Comparison of ENCODE assay signal across 17 mouse cellular contexts in genomic region chr11:72324431-72324830, GRCm38 (mm10). TPM values are rescaled to one million over a fixed set of nuclear protein-coding genes. Genes with fewer than 3 reads are reported as not detected.
DNase-seq lines count a peak whose midpoint lies in the region; ATAC-seq and TF ChIP-seq lines count a peak whose summit lies in the region.
"Had no signal": no experiment of that assay in that cellular context is flagged by ENCODE, and none has a peak within 500 bp of the region (broad histone marks: within the 10 kb centered on the region; RNA-seq: fewer than 3 reads in every experiment).

No protein-coding gene starts in this region.

- H3K4me1 ChIP-seq in liver, postnatal 0 days (ENCODE audit: insufficient read depth), result no peaks in the 10 kb centered on the region
- no peaks in the 10 kb centered on the region for H3K4me1 ChIP-seq in embryonic fibroblast, embryonic 13.5 days (ENCODE audit: control insufficient read depth, insufficient read depth, low read length)
- H3K4me1 ChIP-seq in forebrain, embryonic 16.5 days (replicated peaks; ENCODE audit: control insufficient read depth, insufficient read depth, low read length), result no peaks in the 10 kb centered on the region
- H3K4me1 ChIP-seq: forebrain, embryonic 15.5 days; hindbrain, embryonic 15.5 days had no signal

- H3K27me3 ChIP-seq in liver, postnatal 0 days (ENCODE audit: insufficient read depth, low read length), result no peaks in the 10 kb centered on the region
- no peaks in the 10 kb centered on the region for H3K27me3 ChIP-seq in forebrain, embryonic 16.5 days (replicated peaks; ENCODE audit: control insufficient read depth, insufficient read depth, low read length)
- H3K27me3 ChIP-seq: forebrain, embryonic 15.5 days; hindbrain, embryonic 15.5 days had no signal

- H3K36me3 ChIP-seq in liver, postnatal 0 days (replicated peaks; ENCODE audit: insufficient read depth, low read length), result no peaks in the 10 kb centered on the region
- H3K36me3 ChIP-seq in forebrain, embryonic 16.5 days (ENCODE audit: control insufficient read depth, insufficient read depth), result no peaks in the 10 kb centered on the region
- H3K36me3 ChIP-seq: forebrain, embryonic 15.5 days; hindbrain, embryonic 15.5 days had no signal

- TF ChIP-seq CTCF in liver, postnatal 0 days (IDR thresholded peaks at IDR 0.05; ENCODE audit: low read depth), result peak; percentile 52
- TF ChIP-seq CTCF in embryonic fibroblast, embryonic 13.5 days (IDR thresholded peaks at IDR 0.05; ENCODE audit: borderline replicate concordance, insufficient read depth, low read length), result 0 out of 2 replicates have a peak, but pooled peaks have one; percentile 21

- no peak overlapping the region for H3K4me2 ChIP-seq in liver, postnatal 0 days (ENCODE audit: low read depth, low read length)
- H3K4me2 ChIP-seq in forebrain, embryonic 16.5 days (ENCODE audit: low read length), result no peak overlapping the region
- H3K4me2 ChIP-seq: forebrain, embryonic 15.5 days; hindbrain, embryonic 15.5 days had no signal

- H3K4me3 ChIP-seq in liver, postnatal 0 days (ENCODE audit: low read depth, low read length), result no peak overlapping the region
- H3K4me3 ChIP-seq in embryonic fibroblast, embryonic 13.5 days (ENCODE audit: insufficient read depth, low read length), result no peak overlapping the region
- no peak overlapping the region for H3K4me3 ChIP-seq in forebrain, embryonic 16.5 days (replicated peaks; ENCODE audit: low read length)
- H3K4me3 ChIP-seq: forebrain, embryonic 15.5 days; hindbrain, embryonic 15.5 days had no signal

- no peak for TF ChIP-seq EP300 in liver, postnatal 0 days (IDR thresholded peaks at IDR 0.05; ENCODE audit: low read depth)

- ATAC-seq in liver, postnatal 0 days, result no peak
- no peak for ATAC-seq in forebrain, embryonic 16.5 days
- ATAC-seq: forebrain, embryonic 15.5 days had no signal

- WGBS in liver, postnatal 0 days (ENCODE audit: insufficient replicate concordance), result 63% methylated on average over 3 of the region's 3 CpGs
- WGBS in forebrain, embryonic 16.5 days, result 75% methylated on average over 3 of the region's 3 CpGs

- DNase-seq in heart, adult 11 months, result peak; percentile 66
- no peak for DNase-seq in heart, postnatal 4 days
- DNase-seq in liver, postnatal 0 days, result no peak
- no peak for DNase-seq in liver
- peak; percentile 26 for DNase-seq in CD4-positive helper T cell, adult 2 months (ENCODE audit: low read depth, low spot score)
- DNase-seq in urinary bladder, postnatal 4 days (ENCODE audit: low spot score in 2 of 2), result no peak
- DNase-seq: adrenal gland, adult 8-10 months; cerebellum, adult 18-20 months; layer of hippocampus, postnatal 36 days; lung, adult 18-20 months; midbrain, embryonic 14.5 days; right cerebral cortex, postnatal 4 days had no signal

- no peak for TF ChIP-seq POLR2A in embryonic fibroblast, embryonic 13.5 days (IDR thresholded peaks at IDR 0.05; ENCODE audit: low read depth, low read length)

- H3K27ac ChIP-seq in liver, postnatal 0 days (ENCODE audit: low read depth), result no peak overlapping the region
- H3K27ac ChIP-seq in embryonic fibroblast, embryonic 13.5 days (ENCODE audit: insufficient read depth, low read length), result no peak overlapping the region
- H3K27ac ChIP-seq in forebrain, embryonic 16.5 days (ENCODE audit: low read length), result no peak overlapping the region
- H3K27ac ChIP-seq: forebrain, embryonic 15.5 days; hindbrain, embryonic 15.5 days had no signal

- no peaks in the 10 kb centered on the region for H3K9me3 ChIP-seq in liver, postnatal 0 days (ENCODE audit: low read length)
- no peaks in the 10 kb centered on the region for H3K9me3 ChIP-seq in forebrain, embryonic 16.5 days (ENCODE audit: control insufficient read depth, low read length)
- H3K9me3 ChIP-seq: forebrain, embryonic 15.5 days; hindbrain, embryonic 15.5 days had no signal

- no peak overlapping the region for H3K9ac ChIP-seq in liver, postnatal 0 days (replicated peaks)
- no peak overlapping the region for H3K9ac ChIP-seq in forebrain, embryonic 16.5 days (replicated peaks; ENCODE audit: low read depth, low read length)
- H3K9ac ChIP-seq: forebrain, embryonic 15.5 days; hindbrain, embryonic 15.5 days had no signal

RNA-seq across cellular contexts. Expression of gene Fbxo39, which starts 10.2 kb away (rescaled TPM):
- not detected for total RNA-seq in heart, postnatal 4 days (2021)
- not detected in 2 replicates for polyA plus RNA-seq in liver, postnatal 0 days (2015; fragmentation: Nextera tagmentation; extraction: Ambion mirVana)
- not detected in 2 replicates for polyA plus RNA-seq in embryonic fibroblast, embryonic 13.5 days (2011; ENCODE audit: insufficient read length, low read depth, missing spikeins)
- not detected in 2 replicates for polyA plus RNA-seq in forebrain, embryonic 16.5 days (2015; fragmentation: Nextera tagmentation; extraction: Ambion mirVana)
- total RNA-seq: adrenal gland, adult 8-10 months; layer of hippocampus, postnatal 36 days had no signal
- polyA plus RNA-seq: embryonic facial prominence, embryonic 11.5 days; forebrain, embryonic 15.5 days; hindbrain, embryonic 15.5 days; midbrain, embryonic 14.5 days had no signal

RNA-seq across cellular contexts. Expression of gene Xaf1, which starts 23.0 kb away (rescaled TPM):
- total RNA-seq in heart, postnatal 4 days (2021), result 1 to 10 TPM; 7.6 to 7.7 TPM
- polyA plus RNA-seq in liver, postnatal 0 days (2015; fragmentation: Nextera tagmentation; extraction: Ambion mirVana), result 11.7 and 13.1 TPM in 2 replicates
- polyA plus RNA-seq in embryonic fibroblast, embryonic 13.5 days (2011; ENCODE audit: insufficient read length, low read depth, missing spikeins), result 42.3 and 73.5 TPM in 2 replicates
- polyA plus RNA-seq in forebrain, embryonic 16.5 days (2015; fragmentation: Nextera tagmentation; extraction: Ambion mirVana), result 1.2 and 1.7 TPM in 2 replicates

RNA-seq across cellular contexts. Expression of gene Tekt1, which starts 37.8 kb away (rescaled TPM):
- under 1 TPM; 0.26 to 0.50 TPM for total RNA-seq in heart, postnatal 4 days (2021)
- 0.07 TPM in 1 of 2 replicates, not detected in the other for polyA plus RNA-seq in liver, postnatal 0 days (2015; fragmentation: Nextera tagmentation; extraction: Ambion mirVana)
- polyA plus RNA-seq in embryonic fibroblast, embryonic 13.5 days (2011; ENCODE audit: insufficient read length, low read depth, missing spikeins), result not detected in 2 replicates
- polyA plus RNA-seq in forebrain, embryonic 16.5 days (2015; fragmentation: Nextera tagmentation; extraction: Ambion mirVana), result 8.0 and 9.1 TPM in 2 replicates

RNA-seq across cellular contexts. Expression of gene Slc13a5, which starts 57.4 kb away (rescaled TPM):
- under 1 TPM; 0.38 to 0.50 TPM for total RNA-seq in heart, postnatal 4 days (2021)
- polyA plus RNA-seq in liver, postnatal 0 days (2015; fragmentation: Nextera tagmentation; extraction: Ambion mirVana), result not detected in 2 replicates
- 0.74 TPM in 1 of 2 replicates, not detected in the other for polyA plus RNA-seq in embryonic fibroblast, embryonic 13.5 days (2011; ENCODE audit: insufficient read length, low read depth, missing spikeins)
- polyA plus RNA-seq in forebrain, embryonic 16.5 days (2015; fragmentation: Nextera tagmentation; extraction: Ambion mirVana), result 0.35 and 0.65 TPM in 2 replicates
- polyA plus RNA-seq: embryonic facial prominence, embryonic 11.5 days had no signal

Comparison
In these comparisons a context has a peak if more than half of its experiments do, and no peak if none do; other contexts are left out.
1. DNase-seq: peak in heart, adult 11 months (single experiment) and CD4-positive helper T cell, adult 2 months (single experiment); none in heart, postnatal 4 days (single experiment), liver, postnatal 0 days (single experiment), liver (single experiment) and urinary bladder, postnatal 4 days (0 of 2).